Mouse (Mus musculus): ENCODE measurements at regions not wholly inside any gene's neighbourhood (a gene's known extent, or its start where the extent isn't known, plus 50 kb on each side); places are given as distances from the start of the nearest gene placed in this dataset.

- Histone ChIP-seq H3K36me3 (replicated peaks) (no peaks in the 10 kb centered on the region), H3K9ac (no peak overlapping the region), H3K9me3 (replicated peaks) (no peaks in the 10 kb centered on the region), H3K27me3 (no peaks in the 10 kb centered on the region), H3K4me1 (replicated peaks) (no peaks in the 10 kb centered on the region), H3K4me2 (no peak overlapping the region), H3K27ac (replicated peaks) (no peak overlapping the region), H3K4me3 (replicated peaks) (no peak overlapping the region)
- WGBS (ENCODE audit: insufficient replicate concordance) = 57% methylated on average over 3 of the region's 3 CpGs
- ATAC-seq (ENCODE audit: insufficient read depth) = no peak
Measured at GRCm38 (mm10) chr17:49252271-49252670, 175.9 kb upstream of the Mocs1 start.

DNA sequence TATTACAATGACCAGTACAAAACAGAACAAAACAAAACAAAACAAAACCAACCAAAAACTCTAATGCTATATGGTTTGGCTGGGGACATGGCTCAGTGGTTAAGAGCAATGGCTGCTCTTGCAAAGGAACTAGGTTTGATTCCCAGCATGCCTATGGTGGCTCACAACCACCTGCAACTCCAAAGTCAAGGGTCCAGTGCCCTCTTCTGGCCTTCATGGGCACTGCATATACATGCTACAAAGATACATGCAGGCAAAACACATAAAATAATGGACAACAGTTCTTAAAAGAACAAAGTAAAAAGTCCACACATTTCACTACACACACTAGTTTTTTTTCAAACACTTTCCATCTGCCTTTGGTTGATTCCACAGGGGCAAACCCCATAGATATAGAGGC lies 169.7 kb upstream of the Mocs1 start:
- H3K4me3 ChIP-seq (replicated peaks) = no peak overlapping the region

DNA sequence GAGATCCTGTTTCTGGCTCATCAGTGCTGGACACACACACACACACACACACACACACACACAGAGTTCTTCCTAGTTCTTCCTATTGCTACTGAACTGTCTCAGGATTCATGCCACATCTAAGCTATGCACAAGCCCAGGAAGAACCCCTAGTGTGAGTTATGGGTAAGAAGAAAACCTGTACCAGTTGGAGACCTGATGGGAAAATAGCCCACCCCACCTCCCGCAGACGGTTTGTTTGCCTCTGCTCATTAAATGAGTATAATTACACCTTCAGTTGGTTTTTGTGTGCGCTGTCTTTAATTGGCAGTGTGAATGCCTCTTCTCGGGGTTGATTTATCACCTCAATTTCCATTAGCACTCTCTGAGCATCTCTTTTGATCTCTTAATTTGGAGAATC lies 165.8 kb upstream of the Mocs1 start:
- no peak for ATAC-seq (ENCODE audit: insufficient read depth)
- 40% methylated on average over 4 of the region's 4 CpGs for whole genome bisulfite sequencing (ENCODE audit: insufficient replicate concordance)
- H3K4me1 ChIP-seq (replicated peaks) = no peaks in the 10 kb centered on the region

More for the DNA sequence above, 169.7 kb upstream of the Mocs1 start:
- no peaks in the 10 kb centered on the region for H3K27me3 ChIP-seq
- no peak for ATAC-seq (ENCODE audit: insufficient read depth)
- H3K36me3 ChIP-seq (replicated peaks) = no peaks in the 10 kb centered on the region
- H3K9me3 ChIP-seq (replicated peaks) = no peaks in the 10 kb centered on the region
- H3K9ac ChIP-seq = no peak overlapping the region
- no peak overlapping the region for H3K4me2 ChIP-seq
- no peak overlapping the region for H3K27ac ChIP-seq (replicated peaks)
- no peaks in the 10 kb centered on the region for H3K4me1 ChIP-seq (replicated peaks)

DNA sequence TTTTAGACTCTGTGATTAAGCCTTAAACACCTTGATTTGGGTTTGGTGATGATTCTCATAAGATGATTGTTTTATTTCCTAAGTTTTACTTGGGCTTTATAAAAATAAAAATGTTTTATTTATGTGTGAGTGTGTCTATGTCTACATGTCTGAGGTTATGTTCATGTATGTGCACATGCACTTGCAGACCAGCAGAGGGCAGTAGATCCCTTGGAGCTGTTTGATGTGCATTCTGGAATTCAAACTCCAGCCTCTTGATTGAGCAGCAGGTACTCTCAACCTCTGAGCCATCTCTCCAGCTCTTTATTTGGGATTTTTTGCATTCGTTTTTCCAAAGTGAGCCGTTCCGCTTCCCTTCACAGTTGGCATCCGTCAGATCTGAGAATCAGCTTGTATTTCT lies 161.8 kb upstream of the Mocs1 start:
- no peak overlapping the region for H3K27ac ChIP-seq (replicated peaks)
- no peaks in the 10 kb centered on the region for H3K4me1 ChIP-seq (replicated peaks)
- no peak for ATAC-seq (ENCODE audit: insufficient read depth)
- H3K4me2 ChIP-seq = no peak overlapping the region
- no peaks in the 10 kb centered on the region for H3K27me3 ChIP-seq
- 73% methylated on average over 4 of the region's 4 CpGs for WGBS (ENCODE audit: insufficient replicate concordance)
- H3K9ac ChIP-seq = no peak overlapping the region
- H3K4me3 ChIP-seq (replicated peaks) = no peak overlapping the region
- H3K36me3 ChIP-seq (replicated peaks) = no peaks in the 10 kb centered on the region
- no peaks in the 10 kb centered on the region for H3K9me3 ChIP-seq (replicated peaks)

More for the DNA sequence above, 165.8 kb upstream of the Mocs1 start:
- no peaks in the 10 kb centered on the region for H3K27me3 ChIP-seq
- H3K27ac ChIP-seq (replicated peaks) = no peak overlapping the region
- H3K9me3 ChIP-seq (replicated peaks) = no peaks in the 10 kb centered on the region
- no peak overlapping the region for H3K9ac ChIP-seq
- no peaks in the 10 kb centered on the region for H3K36me3 ChIP-seq (replicated peaks)
- H3K4me2 ChIP-seq = no peak overlapping the region
- no peak overlapping the region for H3K4me3 ChIP-seq (replicated peaks)

- ATAC-seq (ENCODE audit: insufficient read depth) = no peak
- no peaks in the 10 kb centered on the region for H3K36me3 ChIP-seq (replicated peaks)
- H3K4me3 ChIP-seq (replicated peaks) = no peak overlapping the region
- no peak overlapping the region for H3K27ac ChIP-seq (replicated peaks)
- H3K9ac ChIP-seq = no peak overlapping the region
- 73% methylated on average over 7 of the region's 7 CpGs for WGBS (ENCODE audit: insufficient replicate concordance)
- no peak overlapping the region for H3K4me2 ChIP-seq
- H3K4me1 ChIP-seq (replicated peaks) = no peaks in the 10 kb centered on the region
- no peaks in the 10 kb centered on the region for H3K9me3 ChIP-seq (replicated peaks)
- no peaks in the 10 kb centered on the region for H3K27me3 ChIP-seq
Measured at GRCm38 (mm10) chr17:49269943-49270342, 158.2 kb upstream of the Mocs1 start.

GRCm38 (mm10) chr17:49272661-49273448 lies 155.3 kb upstream of the Mocs1 start:
- Histone ChIP-seq H3K27me3 (no peaks in the 10 kb centered on the region), H3K27ac (replicated peaks) (no peak overlapping the region), H3K9ac (no peak overlapping the region), H3K4me3 (replicated peaks) (no peak overlapping the region), H3K9me3 (replicated peaks) (no peaks in the 10 kb centered on the region), H3K4me2 (no peak overlapping the region), H3K4me1 (replicated peaks) (no peaks in the 10 kb centered on the region), H3K36me3 (replicated peaks) (no peaks in the 10 kb centered on the region)
- WGBS (ENCODE audit: insufficient replicate concordance) = 63% methylated on average over 11 of the region's 11 CpGs
- ATAC-seq (ENCODE audit: insufficient read depth) = no peak

DNA sequence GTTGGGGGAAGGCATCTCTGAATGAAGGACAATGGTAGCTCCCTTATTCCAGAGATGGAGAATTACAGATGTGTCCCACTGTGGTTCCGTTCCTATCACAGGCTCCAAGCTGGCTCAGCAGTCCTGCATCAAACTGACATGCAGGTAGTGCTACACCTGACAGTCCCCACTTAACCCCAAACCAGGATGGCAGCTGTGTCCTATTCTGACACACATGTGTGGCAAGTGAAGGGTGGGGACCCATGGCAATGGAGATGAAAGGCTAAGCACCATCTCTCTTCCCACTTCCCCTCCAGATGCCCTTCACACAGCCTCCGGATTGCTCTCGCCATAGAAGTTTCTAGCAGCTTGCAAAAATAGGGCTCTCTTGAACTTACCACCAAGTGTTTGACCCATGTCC lies 153.2 kb upstream of the Mocs1 start:
- H3K36me3 ChIP-seq (replicated peaks) = no peaks in the 10 kb centered on the region
- H3K4me2 ChIP-seq = no peak overlapping the region
- ATAC-seq (ENCODE audit: insufficient read depth) = no peak
- 73% methylated on average over 3 of the region's 3 CpGs for WGBS (ENCODE audit: insufficient replicate concordance)
- H3K27ac ChIP-seq (replicated peaks) = no peak overlapping the region
- H3K4me1 ChIP-seq (replicated peaks) = no peaks in the 10 kb centered on the region
- H3K4me3 ChIP-seq (replicated peaks) = no peak overlapping the region
- H3K27me3 ChIP-seq = no peaks in the 10 kb centered on the region
- H3K9ac ChIP-seq = no peak overlapping the region
- H3K9me3 ChIP-seq (replicated peaks) = no peaks in the 10 kb centered on the region

GRCm38 (mm10) chr17:49275421-49275820 lies 152.7 kb upstream of the Mocs1 start:
- H3K4me3 ChIP-seq (replicated peaks) = no peak overlapping the region
- no peak for ATAC-seq (ENCODE audit: insufficient read depth)
- no peak overlapping the region for H3K9ac ChIP-seq
- no peak overlapping the region for H3K4me2 ChIP-seq
- no peaks in the 10 kb centered on the region for H3K4me1 ChIP-seq (replicated peaks)
- H3K36me3 ChIP-seq (replicated peaks) = no peaks in the 10 kb centered on the region
- WGBS (ENCODE audit: insufficient replicate concordance) = 52% methylated on average over 2 of the region's 2 CpGs
- no peaks in the 10 kb centered on the region for H3K9me3 ChIP-seq (replicated peaks)
- no peaks in the 10 kb centered on the region for H3K27me3 ChIP-seq
- no peak overlapping the region for H3K27ac ChIP-seq (replicated peaks)

GRCm38 (mm10) chr17:49275916-49276315 lies 152.2 kb upstream of the Mocs1 start:
- H3K9me3 ChIP-seq (replicated peaks) = no peaks in the 10 kb centered on the region
- H3K36me3 ChIP-seq (replicated peaks) = no peaks in the 10 kb centered on the region
- 82% methylated on average over 2 of the region's 2 CpGs for WGBS (ENCODE audit: insufficient replicate concordance)
- H3K27ac ChIP-seq (replicated peaks) = no peak overlapping the region
- ATAC-seq (ENCODE audit: insufficient read depth) = no peak
- H3K4me2 ChIP-seq = no peak overlapping the region
- no peaks in the 10 kb centered on the region for H3K27me3 ChIP-seq
- H3K4me3 ChIP-seq (replicated peaks) = no peak overlapping the region
- no peaks in the 10 kb centered on the region for H3K4me1 ChIP-seq (replicated peaks)
- H3K9ac ChIP-seq = no peak overlapping the region

DNA sequence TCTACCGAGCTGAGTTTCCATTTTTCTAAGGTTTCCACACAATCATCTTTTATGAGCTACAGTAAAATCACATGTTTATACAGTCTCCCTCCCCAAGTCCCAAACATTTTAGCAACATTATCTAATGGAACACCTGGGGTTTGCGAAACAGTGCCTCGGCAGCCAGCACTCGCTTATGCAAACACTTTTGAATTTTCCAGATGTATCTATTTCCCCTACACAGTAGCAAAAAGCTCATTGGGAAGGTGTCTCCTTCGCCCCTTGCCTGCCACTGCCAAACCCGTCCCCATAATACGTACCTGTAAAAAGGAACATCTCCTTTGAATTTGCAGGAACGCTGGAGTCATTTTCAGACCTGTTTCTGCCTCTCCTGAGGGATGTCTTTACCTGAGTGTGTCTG lies 149.6 kb upstream of the Mocs1 start:
- Histone ChIP-seq H3K27me3 (no peaks in the 10 kb centered on the region), H3K27ac (replicated peaks) (no peak overlapping the region), H3K4me2 (no peak overlapping the region), H3K4me3 (replicated peaks) (no peak overlapping the region), H3K9me3 (replicated peaks) (no peaks in the 10 kb centered on the region), H3K36me3 (replicated peaks) (no peaks in the 10 kb centered on the region), H3K9ac (no peak overlapping the region), H3K4me1 (replicated peaks) (no peaks in the 10 kb centered on the region)
- no peak for ATAC-seq (ENCODE audit: insufficient read depth)
- 64% methylated on average over 8 of the region's 8 CpGs for WGBS (ENCODE audit: insufficient replicate concordance)

DNA sequence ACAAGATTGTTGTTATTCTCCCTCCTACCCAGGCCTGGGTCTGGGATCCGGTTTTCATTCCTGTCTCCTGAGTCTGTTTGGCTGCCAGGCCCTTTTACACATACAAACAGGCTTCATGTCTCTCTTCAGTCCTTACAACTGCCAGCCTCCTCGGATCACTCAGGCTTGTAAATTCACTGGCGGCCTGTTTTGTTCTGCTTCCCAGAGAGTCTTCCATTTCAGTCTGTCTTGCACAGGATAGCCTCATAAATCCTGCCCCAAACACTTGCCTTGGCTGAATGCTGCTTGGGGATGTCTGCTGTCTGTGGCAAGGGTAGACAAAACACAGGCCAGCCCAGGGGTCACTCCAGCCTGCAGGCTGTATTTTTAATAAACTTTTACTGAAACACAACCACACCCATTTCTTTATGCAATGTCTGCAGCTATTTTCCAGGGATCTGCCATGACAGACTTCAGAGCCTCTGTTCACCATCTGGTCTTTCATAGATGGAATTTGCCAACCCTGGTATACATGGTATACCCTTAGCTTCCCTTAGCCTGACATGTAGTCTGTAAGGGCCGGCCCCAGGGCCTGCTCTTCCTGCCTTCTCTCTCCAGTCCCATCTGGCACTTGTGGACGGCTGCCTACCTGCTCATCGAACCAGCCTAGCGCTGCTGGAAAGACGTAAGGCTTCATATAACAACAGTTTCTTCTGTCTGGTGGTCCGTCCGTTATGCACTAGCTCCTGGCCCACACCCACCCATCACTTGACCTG lies 149.0 kb upstream of the Mocs1 start:
- H3K9me3 ChIP-seq (replicated peaks) = no peaks in the 10 kb centered on the region
- no peak for ATAC-seq (ENCODE audit: insufficient read depth)
- 62% methylated on average over 10 of the region's 10 CpGs for WGBS (ENCODE audit: insufficient replicate concordance)
- H3K4me3 ChIP-seq (replicated peaks) = no peak overlapping the region
- H3K36me3 ChIP-seq (replicated peaks) = no peaks in the 10 kb centered on the region
- no peak overlapping the region for H3K4me2 ChIP-seq
- H3K27ac ChIP-seq (replicated peaks) = no peak overlapping the region
- H3K4me1 ChIP-seq (replicated peaks) = no peaks in the 10 kb centered on the region
- H3K9ac ChIP-seq = no peak overlapping the region
- H3K27me3 ChIP-seq = no peaks in the 10 kb centered on the region

All from liver, embryonic 15.5 days (tissue).